Mouse (Mus musculus): ENCODE results near the gene Vav3. TPM values are rescaled to one million over a fixed set of nuclear protein-coding genes. Genes with fewer than 3 reads are reported as not detected.

The Vav3 gene
- total and polyA plus RNA-seq, 3 experiments = 0.08 TPM; not detected in 2

GRCm38 (mm10) chr3:109683608-109684295, 343.3 kb downstream of the Vav3 start:
- H3K4me2 ChIP-seq (ENCODE audit: insufficient read depth, low read depth, poor library complexity, severe bottlenecking) = no peak overlapping the region
- in situ Hi-C loops (cut with MboI; ENCODE audit: low pct_ligation_motif_present, low pct_unique_long_range_greater_than_20kb, low sequenced_read_pairs) = no loop called here
- H3K4me1 ChIP-seq (ENCODE audit: control insufficient read depth in 1 of 2, insufficient read depth in 2 of 2) = no peaks in the 10 kb centered on the region
- no peaks in the 10 kb centered on the region for H3K79me2 ChIP-seq (replicated peaks; ENCODE audit: control insufficient read depth, extremely low read depth, insufficient read depth, poor library complexity, severe bottlenecking)
- no peaks in the 10 kb centered on the region for H3K27me3 ChIP-seq (replicated peaks)
- no peak overlapping the region for H3K27ac ChIP-seq (ENCODE audit: insufficient read depth, low read depth)
- no peak overlapping the region for H3K4me3 ChIP-seq (replicated peaks in 1 of 3; ENCODE audit: low read depth in 2 of 3, low read length in 2 of 3, poor library complexity in 1 of 3)
- DNase-seq (ENCODE audit: extremely low read depth) = no peak
- no peak overlapping the region for H3K9ac ChIP-seq (ENCODE audit: insufficient read depth, low read depth)
- H3K36me3 ChIP-seq (replicated peaks in 1 of 2; ENCODE audit: control insufficient read depth in 1 of 2, insufficient read depth in 1 of 2, low read length in 1 of 2) = no peaks in the 10 kb centered on the region
- H3K9me3 ChIP-seq (replicated peaks; ENCODE audit: low read length) = peaks cover 51% of the 10 kb centered on the region
- dilution Hi-C loops (cut with MboI; ENCODE audit: extremely low pct_ligation_motif_present, extremely low pct_unique_long_range_greater_than_20kb, low sequenced_read_pairs) = no loop called here
- TF ChIP-seq SMC3 (IDR thresholded peaks at IDR 0.05; ENCODE audit: low read depth, low read length) (no peak), MAFK (IDR thresholded peaks at IDR 0.05; ENCODE audit: insufficient replicate concordance, low read length) (no peak), NELFE (IDR thresholded peaks at IDR 0.05; ENCODE audit: low read depth, low read length) (no peak), CHD1 (IDR thresholded peaks at IDR 0.05; ENCODE audit: low read depth, low read length) (no peak), ZNF384 (IDR thresholded peaks at IDR 0.05; ENCODE audit: low read depth, low read length) (no peak), ZKSCAN1 (IDR thresholded peaks at IDR 0.05; ENCODE audit: borderline replicate concordance, low read depth, low read length) (no peak), TBP (conservative IDR thresholded peaks at IDR 0.05; ENCODE audit: low read depth, low read length) (no peak), MAX (IDR thresholded peaks at IDR 0.05; ENCODE audit: low read length) (no peak), PAX5 (IDR thresholded peaks at IDR 0.05; ENCODE audit: low read length) (no peak), CTCF (conservative IDR thresholded peaks at IDR 0.05 in 1 of 2, IDR thresholded peaks at IDR 0.05 in 1 of 2; ENCODE audit: low read depth in 2 of 2, low read length in 2 of 2) (no peak), RCOR1 (conservative IDR thresholded peaks at IDR 0.05; ENCODE audit: low read depth, low read length) (no peak), ZMIZ1 (IDR thresholded peaks at IDR 0.05; ENCODE audit: low read depth, low read length) (no peak), BHLHE40 (IDR thresholded peaks at IDR 0.05; ENCODE audit: low read depth, low read length) (no peak), UBTF (IDR thresholded peaks at IDR 0.05; ENCODE audit: low read depth, low read length) (no peak), MYC (IDR thresholded peaks at IDR 0.05; ENCODE audit: low read depth, low read length) (no peak), USF2 (conservative IDR thresholded peaks at IDR 0.05; ENCODE audit: low read depth, low read length) (no peak), USF1 (IDR thresholded peaks at IDR 0.05; ENCODE audit: low read depth, low read length) (no peak), JUN (IDR thresholded peaks at IDR 0.05; ENCODE audit: insufficient read depth, low read depth, low read length) (no peak), ETS1 (conservative IDR thresholded peaks at IDR 0.05; ENCODE audit: low read depth, low read length) (no peak)

GRCm38 (mm10) chr3:109690566-109690965, 350.1 kb downstream of the Vav3 start:
- Histone ChIP-seq H3K27ac (ENCODE audit: insufficient read depth, low read depth) (no peak overlapping the region), H3K4me3 (replicated peaks in 1 of 3; ENCODE audit: low read depth in 2 of 3, low read length in 2 of 3, poor library complexity in 1 of 3) (no peak overlapping the region), H3K79me2 (replicated peaks; ENCODE audit: control insufficient read depth, extremely low read depth, insufficient read depth, poor library complexity, severe bottlenecking) (no peaks in the 10 kb centered on the region), H3K27me3 (replicated peaks) (no peaks in the 10 kb centered on the region), H3K9me3 (replicated peaks; ENCODE audit: low read length) (peaks cover 54% of the 10 kb centered on the region), H3K4me2 (ENCODE audit: insufficient read depth, low read depth, poor library complexity, severe bottlenecking) (no peak overlapping the region), H3K4me1 (ENCODE audit: control insufficient read depth in 1 of 2, insufficient read depth in 2 of 2) (no peaks in the 10 kb centered on the region), H3K9ac (ENCODE audit: insufficient read depth, low read depth) (no peak overlapping the region), H3K36me3 (replicated peaks in 1 of 2; ENCODE audit: control insufficient read depth in 1 of 2, insufficient read depth in 1 of 2, low read length in 1 of 2) (no peaks in the 10 kb centered on the region)
- in situ Hi-C loops (cut with MboI; ENCODE audit: low pct_ligation_motif_present, low pct_unique_long_range_greater_than_20kb, low sequenced_read_pairs) (no loop called here), dilution Hi-C loops (cut with MboI; ENCODE audit: extremely low pct_ligation_motif_present, extremely low pct_unique_long_range_greater_than_20kb, low sequenced_read_pairs) (no loop called here)
- TF ChIP-seq RCOR1 (conservative IDR thresholded peaks at IDR 0.05; ENCODE audit: low read depth, low read length) (no peak), JUND (conservative IDR thresholded peaks at IDR 0.05; ENCODE audit: low read depth, low read length) (no peak), SMC3 (IDR thresholded peaks at IDR 0.05; ENCODE audit: low read depth, low read length) (no peak), CTCF (conservative IDR thresholded peaks at IDR 0.05 in 1 of 2, IDR thresholded peaks at IDR 0.05 in 1 of 2; ENCODE audit: low read depth in 2 of 2, low read length in 2 of 2) (no peak), RAD21 (IDR thresholded peaks at IDR 0.05; ENCODE audit: low read depth, low read length) (no peak), KAT2A (IDR thresholded peaks at IDR 0.05; ENCODE audit: insufficient replicate concordance, low read length) (no peak), MAZ (IDR thresholded peaks at IDR 0.05; ENCODE audit: low read depth, low read length) (no peak), USF1 (IDR thresholded peaks at IDR 0.05; ENCODE audit: low read depth, low read length) (no peak)
- DNase-seq (ENCODE audit: extremely low read depth) = no peak
